Mouse (Mus musculus): Measurements from ENCODE around the gene Slco2a1.

- TF ChIP-seq CTCF (IDR thresholded peaks at IDR 0.05; ENCODE audit: borderline replicate concordance, extremely low read depth, insufficient read depth, insufficient read length) = no peak
- no peak for TF ChIP-seq POLR2A (IDR thresholded peaks at IDR 0.05; ENCODE audit: borderline replicate concordance, extremely low read depth, insufficient read depth, insufficient read length, poor library complexity, severe bottlenecking)
These were observed 46.3 kb upstream of the Slco2a1 start for GRCm38 (mm10) chr9:102942221-102942620.

Measured in brain, embryonic 14.5 days (tissue).